Mouse (Mus musculus) midbrain, postnatal 0 days (tissue): ENCODE results near the gene Wbp4. TPM values are rescaled to one million over a fixed set of nuclear protein-coding genes. Genes with fewer than 3 reads are reported as not detected.
"Not testable (repeated sequence)": the region's sequence is repeated elsewhere in the genome, so short reads cannot be mapped to it uniquely, and the experiment has no call there.

Experiments
- ATAC-seq: fragments of 200-750 bp; cut with Nextera tagmentation; 2 replicates; pipeline ENCODE4 v1.8.0; 2017; ENCODE audit warnings: moderate number of reproducible peaks, mild to moderate bottlenecking, moderate TSS enrichment, moderate library complexity; ENCODE audit not compliant: low FRiP score
- DNase-seq: peaks from one replicate; pipeline ENCODE4 v3.0.0-alpha.2; 2015; ENCODE audit warnings: low spot score
- H3K27ac ChIP-seq: fragments of 300-500 bp; sonication (generic); 2 replicates; pipeline ENCODE4 v1.5.1; 2014; ENCODE audit warnings: low read depth, mild to moderate bottlenecking, low read length, mixed read lengths
- H3K27me3 ChIP-seq: fragments of 300-500 bp; sonication (generic); 2 replicates; pipeline ENCODE4 v1.6.1; 2014; ENCODE audit warnings: low read length, control low read depth, mixed read lengths; ENCODE audit not compliant: insufficient read depth
- H3K36me3 ChIP-seq: fragments of 300-500 bp; sonication (generic); 2 replicates; pipeline ENCODE4 v1.6.1; 2014; ENCODE audit warnings: low read length, control low read depth, mixed read lengths; ENCODE audit not compliant: insufficient read depth
- H3K4me1 ChIP-seq: fragments of 300-500 bp; sonication (generic); 2 replicates; pipeline ENCODE4 v1.6.1; 2014; ENCODE audit warnings: mild to moderate bottlenecking, control low read depth, antibody characterized with exemption, low read length, mixed read lengths; ENCODE audit not compliant: insufficient read depth
- H3K4me2 ChIP-seq: fragments of 300-500 bp; sonication (generic); 2 replicates; pipeline ENCODE4 v1.6.1; 2014; ENCODE audit warnings: low read depth, mild to moderate bottlenecking, low read length, mixed read lengths; ENCODE audit not compliant: poor library complexity, severe bottlenecking
- H3K4me3 ChIP-seq: fragments of 300-500 bp; sonication (generic); 2 replicates; pipeline ENCODE4 v1.5.1; 2014; ENCODE audit warnings: low read depth, mild to moderate bottlenecking, low read length, moderate library complexity
- H3K9ac ChIP-seq: fragments of 300-500 bp; sonication (generic); replicated peaks from 2 replicates; pipeline ENCODE4 v1.6.1; 2014; ENCODE audit warnings: mild to moderate bottlenecking, low read length, moderate library complexity, mixed read lengths; ENCODE audit not compliant: poor library complexity, severe bottlenecking
- H3K9me3 ChIP-seq: fragments of 300-500 bp; sonication (generic); 2 replicates; pipeline ENCODE4 v1.6.1; 2016; ENCODE audit warnings: low read length, control low read depth
- CTCF ChIP-seq: IDR thresholded peaks from 2 replicates; pipeline ENCODE4 v1.5.1; 2016; ENCODE audit warnings: antibody characterized with exemption, mild to moderate bottlenecking
- WGBS: fragments of 180-500 bp; shearing (Covaris S2); extraction: QIAGEN DNeasy Blood & Tissue Kit; methylation state at CpG from one replicate; pipeline ENCODE4 v1.1.7; 2014; 5-methylcytosine and 5-hydroxymethylcytosine counted together
- polyA plus RNA-seq: library from polyadenylated mRNA; unstranded; fragments of >200 nt; fragmentation: Nextera tagmentation; extraction: Ambion mirVana; gene quantifications from 2 replicates; pipeline ENCODE4 v1.2.1, GENCODE M21; 2015
- total RNA-seq: library from RNA; depleted of rRNA; stranded (reverse); fragments of >200 nt; gene quantifications from 2 replicates; pipeline ENCODE4 v1.2.3, GENCODE M21; 2014

The Wbp4 gene
- total and polyA plus RNA-seq, 2 experiments from 2014 or later = 30.5 to 54.2 TPM

- under 1% methylated on average over 88 of the region's 96 CpGs for WGBS
- peak; percentile 85 for ATAC-seq
- H3K27ac ChIP-seq = peak within 1 kb of the TSS; percentile 100
- H3K36me3 ChIP-seq = peaks cover 4% of the 10 kb centered on the region; the same call in 1 of the 2 replicates
- no peaks in the 10 kb centered on the region for H3K27me3 ChIP-seq
- TF ChIP-seq CTCF = no peak
- H3K9ac ChIP-seq = peak within 1 kb of the TSS; percentile 86
- peak within 1 kb of the TSS; percentile 97 for H3K4me3 ChIP-seq
- peak; percentile 91 for DNase-seq
- peaks cover 8% of the 10 kb centered on the region for H3K4me1 ChIP-seq
- peak within 1 kb of the TSS; percentile 64 for H3K4me2 ChIP-seq
- no peaks in the 10 kb centered on the region for H3K9me3 ChIP-seq
These were observed 539 bp downstream of the Wbp4 start, which contains the start of gene Elf1 for GRCm38 (mm10) chr14:79480624-79481338. Gene Elf1 (plus strand): TSS chr14:79481194.

- Histone ChIP-seq H3K36me3 (peaks cover 44% of the 10 kb centered on the region), H3K9me3 (no peaks in the 10 kb centered on the region), H3K27me3 (no peaks in the 10 kb centered on the region), H3K9ac (no peak overlapping the region), H3K4me1 (no peaks in the 10 kb centered on the region), H3K4me3 (no peak overlapping the region), H3K4me2 (no peak overlapping the region), H3K27ac (no peak overlapping the region)
- 84% methylated on average over 2 of the region's 2 CpGs for WGBS
- DNase-seq (no peak), ATAC-seq (no peak)
- no peak for TF ChIP-seq CTCF
These were observed 7.9 kb downstream of the Wbp4 start for GRCm38 (mm10) chr14:79473384-79473783.

GRCm38 (mm10) chr14:79467621-79468020 is 13.7 kb downstream of the Wbp4 start:
- H3K36me3 ChIP-seq = peaks cover 51% of the 10 kb centered on the region

GRCm38 (mm10) chr14:79465623-79466022 is 15.7 kb downstream of the Wbp4 start:
- no peak for ATAC-seq
- H3K9me3 ChIP-seq = no peaks in the 10 kb centered on the region
- 83% methylated on average over 1 of the region's 1 CpGs for WGBS

More at GRCm38 (mm10) chr14:79467621-79468020, 13.7 kb downstream of the Wbp4 start:
- ATAC-seq (no peak), DNase-seq (peak; percentile 70)
- H3K9me3 ChIP-seq = no peaks in the 10 kb centered on the region
- H3K4me3 ChIP-seq = no peak overlapping the region
- TF ChIP-seq CTCF = peak; percentile 90
- WGBS = 25% methylated on average over 3 of the region's 3 CpGs
- no peaks in the 10 kb centered on the region for H3K27me3 ChIP-seq
- no peaks in the 10 kb centered on the region for H3K4me1 ChIP-seq
- no peak overlapping the region for H3K9ac ChIP-seq
- no peak overlapping the region for H3K4me2 ChIP-seq
- H3K27ac ChIP-seq = no peak overlapping the region

GRCm38 (mm10) chr14:79460988-79461387 is 20.3 kb downstream of the Wbp4 start:
- Histone ChIP-seq H3K9me3 (no peaks in the 10 kb centered on the region), H3K4me3 (no peak overlapping the region), H3K27ac (no peak overlapping the region), H3K27me3 (no peaks in the 10 kb centered on the region), H3K4me2 (no peak overlapping the region), H3K36me3 (peaks cover 18% of the 10 kb centered on the region), H3K4me1 (no peaks in the 10 kb centered on the region), H3K9ac (no peak overlapping the region)
- no peak for TF ChIP-seq CTCF
- DNase-seq = no peak
- no peak for ATAC-seq
- 90% methylated on average over 4 of the region's 4 CpGs for WGBS

More at GRCm38 (mm10) chr14:79465623-79466022, 15.7 kb downstream of the Wbp4 start:
- peak; percentile 46 for TF ChIP-seq CTCF
- no peak overlapping the region for H3K4me3 ChIP-seq
- no peak overlapping the region for H3K4me2 ChIP-seq
- peaks cover 45% of the 10 kb centered on the region for H3K36me3 ChIP-seq
- H3K27ac ChIP-seq = no peak overlapping the region
- no peaks in the 10 kb centered on the region for H3K4me1 ChIP-seq
- peak; percentile 29 for DNase-seq
- H3K9ac ChIP-seq = no peak overlapping the region
- H3K27me3 ChIP-seq = no peaks in the 10 kb centered on the region

GRCm38 (mm10) chr14:79460401-79460800 is 20.9 kb downstream of the Wbp4 start:
- Histone ChIP-seq H3K4me3 (no peak overlapping the region), H3K27me3 (no peaks in the 10 kb centered on the region), H3K9me3 (no peaks in the 10 kb centered on the region), H3K9ac (no peak overlapping the region), H3K4me1 (no peaks in the 10 kb centered on the region), H3K27ac (no peak overlapping the region), H3K4me2 (no peak overlapping the region), H3K36me3 (peaks cover 16% of the 10 kb centered on the region)
- TF ChIP-seq CTCF = no peak
- ATAC-seq = no peak
- no peak for DNase-seq
- 82% methylated on average over 1 of the region's 1 CpGs for WGBS

- H3K27me3 ChIP-seq, H3K4me3 ChIP-seq, H3K9me3 ChIP-seq, H3K36me3 ChIP-seq, H3K4me2 ChIP-seq, H3K27ac ChIP-seq, DNase-seq, H3K4me1 ChIP-seq, H3K9ac ChIP-seq: not testable (repeated sequence)
- WGBS = 96% methylated on average over 5 of the region's 10 CpGs
- ATAC-seq = 0 out of 2 replicates have a peak, but pooled peaks have one; percentile 8
These were observed 28.8 kb downstream of the Wbp4 start for GRCm38 (mm10) chr14:79452591-79452934.
